Mouse (Mus musculus): ENCODE results near the gene Cdc14b. TPM values are rescaled to one million over a fixed set of nuclear protein-coding genes. Genes with fewer than 3 reads are reported as not detected.

Cdc14b gene
- polyA plus RNA-seq (2015; fragmentation: Nextera tagmentation; extraction: Ambion mirVana), result 2.8 and 3.7 TPM in 2 replicates

GRCm38 (mm10) chr13:64274879-64275753, at the start of gene Cdc14b:
Gene Cdc14b (minus strand): TSS chr13:64275290.

GRCm38 (mm10) chr13:64312024-64312915, 37.2 kb upstream of the Cdc14b start, which contains the start of gene Aaed1:
Gene Aaed1 (minus strand): TSS chr13:64312710.

GRCm38 (mm10) chr13:64161548-64161915, 113.6 kb downstream of the Cdc14b start, which contains the start of gene Habp4:
Gene Habp4 (plus strand): TSS chr13:64161824.

DNA sequence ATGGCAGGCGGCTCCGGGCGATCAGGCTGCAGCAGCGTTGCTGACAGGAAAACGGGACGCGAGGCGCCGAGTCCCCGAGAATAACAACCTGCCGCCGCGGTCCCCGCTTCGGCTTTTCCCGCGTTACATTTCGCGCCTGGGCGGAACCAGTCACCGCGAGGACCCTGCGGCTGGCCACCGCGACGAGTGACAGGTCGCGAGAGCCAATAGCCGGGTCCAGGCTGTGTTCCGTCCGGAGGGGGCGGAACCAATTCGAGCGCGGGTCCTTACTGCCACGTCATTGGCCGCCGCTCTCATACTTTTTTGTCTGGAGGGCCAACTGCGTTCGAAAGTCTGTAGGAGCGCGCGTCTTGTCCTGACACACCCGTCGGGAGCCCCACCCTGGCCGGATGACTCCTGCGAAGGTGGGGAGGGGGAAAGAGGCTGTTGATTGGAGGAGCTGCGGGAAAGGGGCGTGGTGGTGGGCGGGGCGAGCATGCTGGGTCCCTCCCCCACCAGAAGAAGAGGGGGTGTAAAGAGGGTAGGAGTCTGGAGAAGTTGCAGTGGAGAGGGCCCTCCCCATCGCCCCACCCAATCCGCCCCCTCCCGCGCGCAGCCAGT, 121.9 kb downstream of the Cdc14b start, which contains the start of gene Zfp367:
TSS of gene Zfp367 (minus strand) at position 120 of the 600 bp plus-strand sequence.

Other genes starting within 250 kb of the Cdc14b start
- not detected in 2 replicates for gene Hsd17b3, start 186.1 kb downstream of the Cdc14b start, polyA plus RNA-seq (2015; fragmentation: Nextera tagmentation; extraction: Ambion mirVana)
- 6.7 and 10.1 TPM in 2 replicates for gene Slc35d2, start 145.9 kb downstream of the Cdc14b start, polyA plus RNA-seq (2015; fragmentation: Nextera tagmentation; extraction: Ambion mirVana)
- gene Zfp367, start 122.1 kb downstream of the Cdc14b start, polyA plus RNA-seq (2015; fragmentation: Nextera tagmentation; extraction: Ambion mirVana), result 12.1 and 14.0 TPM in 2 replicates
- gene Habp4, start 113.5 kb downstream of the Cdc14b start, polyA plus RNA-seq (2015; fragmentation: Nextera tagmentation; extraction: Ambion mirVana), result 23.9 and 26.1 TPM in 2 replicates
- gene Aaed1, start 37.4 kb upstream of the Cdc14b start, polyA plus RNA-seq (2015; fragmentation: Nextera tagmentation; extraction: Ambion mirVana), result 55.0 and 63.0 TPM in 2 replicates
- gene Ctsl, start 95.6 kb upstream of the Cdc14b start, polyA plus RNA-seq (2015; fragmentation: Nextera tagmentation; extraction: Ambion mirVana), result 286 and 313 TPM in 2 replicates
- 4.2 and 5.0 TPM in 2 replicates for gene Cdk20, start 157.0 kb upstream of the Cdc14b start, polyA plus RNA-seq (2015; fragmentation: Nextera tagmentation; extraction: Ambion mirVana)
- not detected in 2 replicates for gene Fam240b, start 222.5 kb upstream of the Cdc14b start, polyA plus RNA-seq (2015; fragmentation: Nextera tagmentation; extraction: Ambion mirVana)

All from adrenal gland, postnatal 0 days (tissue).